Mouse (Mus musculus) hindbrain, postnatal 0 days (tissue): ENCODE measurements around the gene Olfr1395. TPM values are rescaled to one million over a fixed set of nuclear protein-coding genes. Genes with fewer than 3 reads are reported as not detected.

ENCODE experiments used
- ATAC-seq: fragments of 200-750 bp; cut with Nextera tagmentation; 2 replicates; pipeline ENCODE4 v1.8.0; 2017; ENCODE audit warnings: mild to moderate bottlenecking, moderate TSS enrichment, moderate library complexity
- DNase-seq: peaks from one replicate; pipeline ENCODE4 v3.0.0-alpha.2; 2015; ENCODE audit warnings: low spot score
- H3K27ac ChIP-seq: fragments of 300-500 bp; sonication (generic); 2 replicates; pipeline ENCODE4 v1.5.1; 2014; ENCODE audit warnings: mild to moderate bottlenecking
- H3K27me3 ChIP-seq: fragments of 300-500 bp; sonication (generic); 2 replicates; pipeline ENCODE4 v1.6.1; 2014; ENCODE audit warnings: low read length, mixed read lengths; ENCODE audit not compliant: insufficient read depth
- H3K36me3 ChIP-seq: fragments of 300-500 bp; sonication (generic); 2 replicates; pipeline ENCODE4 v1.6.1; 2014; ENCODE audit warnings: low read length, mixed read lengths; ENCODE audit not compliant: insufficient read depth
- H3K4me1 ChIP-seq: fragments of 300-500 bp; sonication (generic); 2 replicates; pipeline ENCODE4 v1.6.1; 2014; ENCODE audit warnings: antibody characterized with exemption, low read length, mixed read lengths; ENCODE audit not compliant: insufficient read depth
- H3K4me2 ChIP-seq: fragments of 300-500 bp; sonication (generic); 2 replicates; pipeline ENCODE4 v1.6.1; 2014; ENCODE audit warnings: low read depth, mild to moderate bottlenecking, low read length, moderate library complexity, mixed read lengths
- H3K4me3 ChIP-seq: fragments of 300-500 bp; sonication (generic); 2 replicates; pipeline ENCODE4 v1.5.1; 2014; ENCODE audit warnings: low read length
- H3K9ac ChIP-seq: fragments of 300-500 bp; sonication (generic); replicated peaks from 2 replicates; pipeline ENCODE4 v1.6.1; 2014; ENCODE audit warnings: mild to moderate bottlenecking, low read length, moderate library complexity, mixed read lengths
- H3K9me3 ChIP-seq: fragments of 300-500 bp; sonication (generic); 2 replicates; pipeline ENCODE4 v1.6.1; 2016; ENCODE audit warnings: low read length, mixed read lengths
- CTCF ChIP-seq: IDR thresholded peaks from 2 replicates; pipeline ENCODE4 v1.5.1; 2016; ENCODE audit warnings: antibody characterized with exemption, control low read depth, low read depth
- WGBS: fragments of 180-500 bp; shearing (Covaris S2); extraction: QIAGEN DNeasy Blood & Tissue Kit; methylation state at CpG from one replicate; pipeline ENCODE4 v1.1.7; 2014; 5-methylcytosine and 5-hydroxymethylcytosine counted together
- polyA plus RNA-seq: library from polyadenylated mRNA; unstranded; fragments of >200 nt; fragmentation: Nextera tagmentation; extraction: Ambion mirVana; gene quantifications from 2 replicates; pipeline ENCODE4 v1.2.1, GENCODE M21; 2015
- total RNA-seq: library from RNA; depleted of rRNA; stranded (reverse); fragments of >200 nt; gene quantifications from 2 replicates; pipeline ENCODE4 v1.2.3, GENCODE M21; 2014

Olfr1395 gene
- total and polyA plus RNA-seq, 2 experiments from 2014 or later, result not detected

DNA sequence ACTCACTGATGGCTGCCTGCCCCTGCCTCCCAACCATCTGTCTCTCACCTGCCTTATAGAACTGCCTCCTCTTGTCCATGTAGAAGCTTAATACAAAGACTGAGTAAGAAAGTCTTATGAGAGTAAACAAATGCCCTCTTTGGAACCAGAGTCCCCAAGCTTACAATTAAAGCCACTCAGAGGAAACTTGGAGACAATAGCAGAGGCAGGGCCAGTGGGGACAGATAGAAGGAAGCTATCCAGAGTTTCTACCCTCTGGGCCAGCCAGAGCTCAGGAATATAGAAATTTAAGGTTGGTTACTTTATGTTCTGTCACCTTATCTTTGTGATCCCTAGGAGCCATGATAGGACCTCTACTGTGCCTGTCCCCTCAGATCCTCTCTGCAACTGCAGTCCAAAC lies 27.3 kb upstream of the Olfr1395 start, which contains the start of gene Olfr1396:
Gene Olfr1396, minus strand, starts transcription at position 101 of the 400 bp plus-strand sequence.
- TF ChIP-seq CTCF, result no peak
- no peak within 1 kb of the TSS for H3K9ac ChIP-seq

GRCm38 (mm10) chr11:49119635-49120034 lies 22.4 kb upstream of the Olfr1395 start:
- no peaks in the 10 kb centered on the region for H3K9me3 ChIP-seq
- WGBS, result 86% methylated on average over 3 of the region's 3 CpGs
- no peak for TF ChIP-seq CTCF
- no peak for DNase-seq
- ATAC-seq, result no peak
- H3K4me3 ChIP-seq, result no peak overlapping the region
- H3K27ac ChIP-seq, result no peak overlapping the region
- no peaks in the 10 kb centered on the region for H3K27me3 ChIP-seq
- no peaks in the 10 kb centered on the region for H3K4me1 ChIP-seq
- H3K9ac ChIP-seq, result no peak overlapping the region
- H3K36me3 ChIP-seq, result no peaks in the 10 kb centered on the region
- no peak overlapping the region for H3K4me2 ChIP-seq

More for the DNA sequence above, 27.3 kb upstream of the Olfr1395 start, which contains the start of gene Olfr1396:
- H3K9me3 ChIP-seq, result no peaks in the 10 kb centered on the region
- DNase-seq (no peak), ATAC-seq (no peak)
- H3K27me3 ChIP-seq, result no peaks in the 10 kb centered on the region
- no peak within 1 kb of the TSS for H3K4me2 ChIP-seq
- H3K4me1 ChIP-seq, result no peaks in the 10 kb centered on the region
- H3K36me3 ChIP-seq, result no peaks in the 10 kb centered on the region
- H3K27ac ChIP-seq, result no peak within 1 kb of the TSS
- no peak within 1 kb of the TSS for H3K4me3 ChIP-seq

GRCm38 (mm10) chr11:49124169-49124568 lies 17.9 kb upstream of the Olfr1395 start:
- Histone ChIP-seq H3K27me3 (no peaks in the 10 kb centered on the region), H3K9me3 (no peaks in the 10 kb centered on the region), H3K4me3 (no peak overlapping the region), H3K4me2 (no peak overlapping the region), H3K27ac (no peak overlapping the region), H3K4me1 (no peaks in the 10 kb centered on the region), H3K9ac (no peak overlapping the region), H3K36me3 (no peaks in the 10 kb centered on the region)
- ATAC-seq (no peak), DNase-seq (no peak)
- WGBS, result 88% methylated on average over 2 of the region's 2 CpGs
- no peak for TF ChIP-seq CTCF

- no peak for TF ChIP-seq CTCF
- DNase-seq (no peak), ATAC-seq (no peak)
- no peaks in the 10 kb centered on the region for H3K27me3 ChIP-seq
- H3K4me3 ChIP-seq, result no peak within 1 kb of the TSS
- no peaks in the 10 kb centered on the region for H3K4me1 ChIP-seq
- H3K4me2 ChIP-seq, result no peak within 1 kb of the TSS
- no peaks in the 10 kb centered on the region for H3K36me3 ChIP-seq
- no peaks in the 10 kb centered on the region for H3K9me3 ChIP-seq
- 90% methylated on average over 1 of the region's 1 CpGs for WGBS
- H3K27ac ChIP-seq, result no peak within 1 kb of the TSS
- H3K9ac ChIP-seq, result no peak within 1 kb of the TSS
Observed at GRCm38 (mm10) chr11:49154077-49154476, 12.0 kb downstream of the Olfr1395 start, which contains the start of gene Olfr1394. Gene Olfr1394 (plus strand): TSS chr11:49154377.

DNA sequence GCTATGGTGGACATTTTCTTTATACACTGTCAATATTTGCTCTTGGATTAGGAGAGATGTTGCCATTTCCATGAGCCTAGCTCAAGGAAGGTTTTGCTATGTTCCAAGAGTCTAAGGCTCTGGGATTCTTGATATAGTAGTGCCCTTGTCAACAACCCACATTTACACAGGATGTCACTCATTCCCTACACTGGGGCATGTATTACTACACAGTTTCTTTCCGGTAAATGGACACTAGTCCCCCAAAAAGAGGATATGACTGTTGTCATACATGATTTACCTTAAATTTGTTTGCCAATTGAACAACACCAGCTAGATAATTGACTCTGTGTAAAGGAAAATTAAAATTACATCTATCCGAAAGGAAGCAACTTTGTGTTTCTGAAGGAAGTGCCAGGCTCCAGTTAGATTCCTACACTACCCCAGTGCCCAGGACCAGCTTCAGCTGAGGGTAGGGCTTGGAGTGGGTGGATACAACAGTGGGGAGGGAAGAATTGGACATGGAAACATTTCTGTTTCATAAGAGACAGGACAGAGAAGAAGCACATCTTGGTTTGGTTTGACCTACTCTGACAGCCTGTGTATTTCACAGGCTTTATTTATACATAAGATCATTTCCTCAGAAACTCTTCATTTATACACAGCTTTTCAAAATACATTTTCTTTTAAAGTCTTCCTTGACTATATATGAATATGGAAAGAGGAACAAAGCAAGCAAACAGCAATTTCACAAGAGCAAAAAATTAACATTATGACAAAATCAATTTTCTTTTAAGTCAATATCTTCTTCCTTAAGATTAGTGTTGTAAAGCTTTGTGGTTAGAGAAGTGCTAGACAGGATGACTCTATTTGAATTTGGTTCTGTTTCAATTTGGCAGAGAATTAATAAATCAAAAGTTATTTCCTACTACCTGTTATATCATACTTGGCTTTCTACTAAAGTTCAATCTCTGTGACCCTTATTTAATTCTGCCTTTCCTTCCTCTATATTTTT lies 15.0 kb downstream of the Olfr1395 start:
- 88% methylated on average over 2 of the region's 2 CpGs for WGBS
- no peak overlapping the region for H3K4me3 ChIP-seq
- no peak for TF ChIP-seq CTCF
- no peaks in the 10 kb centered on the region for H3K9me3 ChIP-seq
- DNase-seq, result no peak
- H3K27me3 ChIP-seq, result no peaks in the 10 kb centered on the region
- no peak overlapping the region for H3K9ac ChIP-seq
- ATAC-seq, result no peak
- H3K4me2 ChIP-seq, result no peak overlapping the region
- no peaks in the 10 kb centered on the region for H3K36me3 ChIP-seq
- H3K4me1 ChIP-seq, result no peaks in the 10 kb centered on the region
- H3K27ac ChIP-seq, result no peak overlapping the region

DNA sequence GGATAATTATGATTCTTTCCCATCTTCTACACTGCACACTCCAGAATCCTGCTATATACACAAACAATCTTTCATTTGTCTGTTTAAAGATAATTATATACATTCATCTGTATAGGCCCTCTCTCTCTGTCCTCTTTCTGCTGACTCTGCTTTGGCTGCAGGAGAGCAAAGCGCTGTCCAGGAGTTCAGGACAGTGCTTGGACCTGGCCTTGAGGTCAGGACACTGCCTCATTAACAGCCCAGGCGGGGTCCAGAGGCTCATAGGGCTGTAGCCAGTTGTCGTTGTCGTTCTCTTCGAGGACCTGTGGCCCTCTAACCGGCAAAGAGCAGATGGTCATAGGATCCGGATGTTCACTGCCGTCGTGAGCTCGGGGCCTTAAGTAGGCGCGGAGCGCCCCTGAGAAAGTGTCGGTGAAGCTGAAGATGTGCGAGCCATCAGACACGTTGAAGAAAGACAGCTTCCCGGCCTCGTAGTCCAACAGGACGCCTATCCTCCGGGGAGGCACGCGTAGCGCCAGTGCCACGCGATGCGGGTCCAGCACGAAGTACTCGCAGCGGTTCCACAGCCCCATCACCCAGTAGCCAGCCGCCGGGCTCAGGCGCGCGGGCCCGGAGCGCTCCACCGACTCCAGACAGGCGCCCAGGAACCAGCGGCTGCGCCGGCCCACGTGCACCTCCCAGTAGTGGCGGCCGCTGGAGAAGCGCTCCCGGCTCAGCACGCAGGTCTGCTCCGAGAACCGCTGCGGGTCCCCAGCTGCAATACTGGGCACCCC lies 27.0 kb downstream of the Olfr1395 start:
- peak; percentile 28 for DNase-seq
- TF ChIP-seq CTCF, result no peak; the same call in 1 of the 2 replicates
- H3K27me3 ChIP-seq, result no peaks in the 10 kb centered on the region
- H3K9me3 ChIP-seq, result no peaks in the 10 kb centered on the region
- ATAC-seq, result peak; percentile 82
- 6% methylated on average over 50 of the region's 50 CpGs for WGBS
- peak overlapping the region; percentile 71 for H3K4me2 ChIP-seq
- 0 out of 2 replicates have a peak overlapping the region, but pooled peaks have one; percentile 40 for H3K9ac ChIP-seq
- peak overlapping the region; percentile 40 for H3K4me3 ChIP-seq
- H3K4me1 ChIP-seq, result no peaks in the 10 kb centered on the region
- H3K27ac ChIP-seq, result no peak overlapping the region
- no peaks in the 10 kb centered on the region for H3K36me3 ChIP-seq
